Mouse (Mus musculus): ENCODE measurements around the gene Rps3. TPM values are rescaled to one million over a fixed set of nuclear protein-coding genes. Genes with fewer than 3 reads are reported as not detected.

Gene Rps3
- total RNA-seq, 1 experiment from 2014 or later = 2,134 TPM

DNA sequence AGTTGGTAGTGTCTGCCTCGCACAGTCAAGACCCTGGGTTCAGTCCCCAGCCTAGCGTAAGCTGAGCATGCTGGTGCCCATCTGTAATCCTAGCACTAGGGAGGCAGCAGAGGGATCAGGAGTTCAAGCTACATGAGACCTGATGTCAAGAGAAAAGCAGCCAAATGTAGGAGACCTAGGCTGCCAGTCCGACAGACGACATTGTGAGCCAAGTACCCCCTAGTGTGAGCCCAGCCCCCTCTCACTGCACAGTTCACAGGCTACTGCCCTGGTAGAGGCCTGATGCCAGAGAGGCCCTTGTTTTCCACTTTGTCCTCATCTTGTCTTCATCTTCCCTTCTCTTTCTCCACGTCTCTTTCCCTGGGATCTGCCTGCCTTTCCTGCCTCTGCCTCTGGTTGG lies 36.2 kb downstream of the Rps3 start:
- no peak for ATAC-seq (replicated peaks; ENCODE audit: low read depth, poor library complexity, severe bottlenecking)

DNA sequence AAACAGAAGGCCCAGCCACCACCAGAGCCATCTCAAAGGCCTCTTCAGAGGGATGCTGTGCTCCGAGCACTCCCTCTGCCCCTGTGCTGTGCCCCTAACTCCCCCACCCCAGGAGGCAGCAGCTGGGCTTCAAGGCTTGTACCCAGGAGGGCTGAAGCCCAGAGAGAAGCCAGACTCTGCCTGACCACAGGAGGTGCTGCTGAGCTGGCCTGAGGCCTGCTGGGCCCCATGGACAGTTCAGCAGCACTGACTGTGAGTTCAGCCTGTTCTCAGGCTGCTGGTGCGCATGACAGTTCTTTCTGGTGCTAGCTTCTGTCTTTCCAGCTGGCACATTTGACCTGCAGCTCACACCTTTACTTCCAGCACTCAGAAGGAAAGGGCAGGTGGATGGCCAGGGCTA lies 37.7 kb downstream of the Rps3 start:
- no peak for ATAC-seq (replicated peaks; ENCODE audit: low read depth, poor library complexity, severe bottlenecking)

DNA sequence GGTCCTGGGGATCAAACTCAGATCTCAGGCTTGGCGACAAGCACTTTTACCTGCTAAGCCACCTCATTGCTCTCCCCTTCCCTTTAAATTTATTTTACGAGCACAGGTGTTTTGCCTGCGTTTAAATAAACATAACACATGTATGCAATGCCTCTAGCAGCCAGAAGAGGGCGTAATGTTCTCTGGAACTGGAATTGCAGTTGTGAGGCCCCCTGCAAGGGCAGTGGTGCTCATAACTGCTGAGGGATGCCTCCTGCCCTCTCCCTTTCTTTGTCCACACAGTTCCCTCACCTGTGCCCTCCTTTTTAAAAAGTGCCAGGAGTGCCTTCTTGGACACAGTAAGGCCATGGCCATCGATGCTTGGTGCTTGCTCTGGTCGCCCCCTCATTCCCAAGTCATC lies 39.5 kb downstream of the Rps3 start:
- 0 out of 2 replicates have a peak, but pooled peaks have one; percentile 39 for ATAC-seq (replicated peaks; ENCODE audit: low read depth, poor library complexity, severe bottlenecking)

DNA sequence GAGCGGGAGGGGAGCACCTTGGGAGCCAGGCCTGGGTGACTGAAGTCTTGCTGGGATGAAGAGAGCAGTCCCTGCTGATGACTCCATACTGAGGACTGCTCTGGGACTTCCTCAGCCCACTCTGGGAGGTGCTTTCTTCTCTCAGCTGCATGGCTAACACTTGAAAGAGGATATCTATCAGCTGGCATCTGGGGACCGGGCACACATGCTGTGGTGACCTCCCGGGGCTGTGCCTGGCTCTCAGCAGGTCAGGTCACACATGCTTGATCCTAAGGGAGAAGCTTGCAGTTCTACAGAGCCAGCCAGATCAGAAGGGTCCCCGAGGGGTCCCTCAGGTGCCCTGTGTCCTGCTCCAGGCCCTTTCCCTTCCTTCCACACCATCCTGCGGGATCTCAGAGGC lies 40.4 kb downstream of the Rps3 start:
- ATAC-seq (replicated peaks; ENCODE audit: low read depth, poor library complexity, severe bottlenecking) = no peak

DNA sequence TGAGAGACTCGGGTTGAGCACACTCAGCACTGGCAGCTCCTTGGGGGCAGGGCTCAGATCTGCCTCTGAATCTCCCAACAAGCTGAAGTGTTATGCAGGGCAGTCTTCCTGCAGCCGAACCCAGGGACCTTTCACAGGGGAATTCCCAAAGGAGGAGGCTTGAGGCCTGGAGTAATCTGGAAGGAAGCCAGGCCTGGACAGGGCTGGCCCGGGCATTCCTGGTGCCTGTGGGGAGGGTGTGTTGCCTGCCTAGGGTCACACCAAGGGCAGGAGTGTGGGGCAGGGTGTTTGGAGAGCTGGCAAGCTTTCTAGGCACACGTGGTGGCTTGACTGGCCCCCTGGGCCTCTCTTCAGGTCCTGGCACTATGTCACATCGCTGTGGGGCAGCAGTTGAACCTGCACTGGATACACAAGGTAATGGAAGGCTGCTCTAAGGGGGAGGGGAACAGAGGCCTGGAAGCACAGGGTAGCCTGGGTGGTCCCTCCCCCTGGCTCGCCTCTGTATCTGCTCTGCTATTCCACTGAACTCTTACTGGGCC lies 41.9 kb downstream of the Rps3 start:
- ATAC-seq (replicated peaks; ENCODE audit: low read depth, poor library complexity, severe bottlenecking) = no peak

DNA sequence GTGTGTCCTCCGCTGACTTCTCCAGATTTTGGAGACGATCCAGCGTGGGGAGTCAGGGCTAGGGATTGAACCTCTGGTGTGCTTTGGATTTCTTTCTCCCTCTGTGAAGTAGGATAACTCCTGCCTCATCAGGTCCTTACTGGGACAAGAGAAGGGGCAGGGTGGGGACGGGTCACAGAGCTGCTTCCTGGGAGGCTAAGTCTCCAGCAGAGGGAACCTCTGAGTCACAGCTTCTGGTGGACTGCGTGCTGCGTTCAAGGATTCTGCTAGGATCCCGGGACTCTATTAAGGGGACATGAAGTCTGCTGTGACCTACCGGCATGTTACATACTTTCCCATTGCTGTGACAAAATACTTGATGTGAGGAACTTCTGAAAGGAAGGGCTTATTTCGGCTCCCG lies 44.7 kb downstream of the Rps3 start:
- ATAC-seq (replicated peaks; ENCODE audit: low read depth, poor library complexity, severe bottlenecking) = no peak

DNA sequence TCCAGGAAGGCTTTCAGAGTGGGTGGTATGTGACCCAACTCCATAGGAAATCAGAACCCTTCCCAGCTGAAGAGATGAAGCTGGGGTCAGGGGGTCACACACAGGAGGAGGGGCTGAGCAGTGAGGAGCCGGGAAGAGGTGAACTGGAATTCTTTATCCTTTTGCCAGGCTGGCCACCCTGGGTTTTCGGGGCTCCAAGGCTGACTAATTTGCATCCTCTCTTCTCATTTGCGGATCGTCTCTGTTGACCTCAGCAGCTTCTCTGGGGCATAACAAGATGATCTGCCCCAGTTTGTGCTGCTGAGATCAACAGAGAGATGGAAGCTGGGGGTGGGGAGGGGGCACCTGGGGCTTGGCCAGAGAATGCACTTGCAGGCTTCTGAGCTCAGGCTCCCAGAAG lies 47.0 kb downstream of the Rps3 start:
- ATAC-seq (replicated peaks; ENCODE audit: low read depth, poor library complexity, severe bottlenecking) = no peak

DNA sequence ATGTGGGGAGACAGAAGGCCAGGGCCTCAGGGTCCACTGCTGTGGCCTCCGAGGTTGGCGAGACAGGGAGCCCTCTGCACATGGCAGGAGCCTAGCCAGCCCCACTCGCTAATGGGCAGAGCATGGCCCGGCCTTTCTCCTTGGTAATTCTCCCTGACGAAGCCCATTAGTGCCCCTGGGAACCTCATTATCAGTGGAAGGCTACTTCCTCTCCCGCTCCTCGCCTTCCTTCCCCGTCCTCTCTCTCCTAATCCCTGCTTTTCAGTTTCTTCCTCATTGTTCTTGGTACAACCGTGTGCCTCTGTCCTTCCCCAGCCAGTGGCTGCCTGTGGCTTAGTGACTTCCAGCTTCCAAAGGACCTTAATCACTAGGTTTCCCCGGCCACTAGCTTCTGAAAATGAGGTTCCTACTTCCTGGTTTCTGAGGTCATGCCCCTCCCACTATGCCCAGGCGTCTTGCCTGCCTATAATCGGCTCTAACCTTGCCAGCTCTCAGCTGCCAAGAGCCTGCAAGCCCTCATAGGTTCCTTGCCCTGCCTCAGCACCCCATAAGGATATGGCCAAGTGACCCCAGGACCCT lies 48.8 kb downstream of the Rps3 start:
- ATAC-seq (replicated peaks; ENCODE audit: low read depth, poor library complexity, severe bottlenecking) = peak; percentile 71

DNA sequence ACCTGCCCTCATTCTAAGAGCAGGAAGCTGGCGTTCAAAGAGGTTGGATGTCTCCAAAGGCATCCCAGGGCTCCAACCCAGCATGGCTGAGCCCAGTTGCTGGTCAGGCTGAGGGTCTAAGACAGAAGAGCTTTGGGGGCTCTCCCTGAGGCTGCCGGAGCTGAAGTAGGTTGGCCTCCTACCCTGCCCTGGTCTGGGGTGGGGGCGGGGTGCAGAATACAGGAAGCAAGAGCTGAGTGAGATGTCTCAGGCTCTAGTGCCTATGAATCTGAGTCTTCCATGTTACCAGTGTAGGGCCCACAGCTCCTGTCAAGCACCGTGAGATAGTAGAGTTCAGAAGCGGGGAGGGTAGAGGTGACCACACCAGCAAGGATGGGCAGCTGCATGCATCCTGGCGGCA lies 50.7 kb downstream of the Rps3 start:
- ATAC-seq (replicated peaks; ENCODE audit: low read depth, poor library complexity, severe bottlenecking) = no peak

DNA sequence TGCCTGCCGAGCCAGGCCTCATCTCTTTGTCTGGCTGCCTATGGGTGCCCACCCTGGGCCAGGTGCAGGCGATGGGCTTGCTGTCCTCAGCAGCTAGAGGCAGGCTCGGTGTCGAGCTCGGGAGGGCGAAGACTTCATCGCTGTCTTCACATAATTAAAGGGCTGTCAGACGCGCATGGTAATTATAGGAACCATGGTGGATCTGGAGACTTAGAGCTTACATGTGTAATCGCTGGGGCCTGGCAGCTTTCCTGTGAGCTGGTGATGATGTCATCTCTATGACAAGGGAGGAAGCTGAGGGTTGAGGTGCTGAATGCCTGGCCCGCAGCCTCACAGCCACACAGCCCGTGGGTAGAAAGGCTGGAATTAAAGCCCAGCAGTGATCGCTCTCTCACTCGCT lies 51.3 kb downstream of the Rps3 start:
- ATAC-seq (replicated peaks; ENCODE audit: low read depth, poor library complexity, severe bottlenecking) = peak; percentile 55

DNA sequence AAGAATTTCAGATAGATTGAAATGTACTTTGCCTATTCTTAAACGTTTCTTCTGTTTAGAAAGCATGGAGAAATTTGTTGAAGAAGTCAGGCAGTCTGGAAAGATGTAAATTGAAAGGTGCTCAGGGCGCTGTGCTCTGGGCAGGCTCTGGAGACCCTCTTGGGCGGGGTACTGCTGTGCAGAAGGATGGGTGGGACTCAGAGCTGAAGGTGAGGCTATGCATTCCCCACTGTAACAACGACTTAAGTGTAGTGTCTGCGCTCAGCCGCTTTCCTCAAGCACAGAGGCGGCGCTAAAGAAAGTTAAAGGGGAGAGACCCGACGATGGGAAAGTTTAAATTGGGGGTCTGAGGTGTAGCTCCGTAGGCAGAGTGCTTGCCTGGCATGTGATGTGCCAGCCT lies 53.3 kb downstream of the Rps3 start:
- no peak for ATAC-seq (replicated peaks; ENCODE audit: low read depth, poor library complexity, severe bottlenecking)

DNA sequence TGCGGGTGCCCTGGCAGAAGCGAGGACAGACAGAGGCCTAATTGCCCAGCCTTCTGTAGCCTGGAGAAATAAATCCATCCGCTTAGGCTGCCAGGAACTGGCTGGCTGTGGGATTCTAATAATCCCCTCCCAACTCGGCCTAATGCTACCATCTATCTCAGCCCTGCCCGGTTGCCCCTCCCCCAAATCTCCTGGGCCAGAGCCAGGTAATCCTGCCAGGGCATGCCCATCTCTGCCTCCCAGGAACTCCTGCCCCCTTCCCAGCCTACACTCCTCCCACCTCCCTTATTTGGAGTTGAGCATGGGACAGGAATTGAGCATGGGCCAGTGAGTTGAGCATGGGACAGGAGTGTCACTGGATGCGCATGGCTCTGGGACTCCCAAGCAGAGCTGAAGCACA lies 53.8 kb downstream of the Rps3 start:
- ATAC-seq (replicated peaks; ENCODE audit: low read depth, poor library complexity, severe bottlenecking) = no peak

DNA sequence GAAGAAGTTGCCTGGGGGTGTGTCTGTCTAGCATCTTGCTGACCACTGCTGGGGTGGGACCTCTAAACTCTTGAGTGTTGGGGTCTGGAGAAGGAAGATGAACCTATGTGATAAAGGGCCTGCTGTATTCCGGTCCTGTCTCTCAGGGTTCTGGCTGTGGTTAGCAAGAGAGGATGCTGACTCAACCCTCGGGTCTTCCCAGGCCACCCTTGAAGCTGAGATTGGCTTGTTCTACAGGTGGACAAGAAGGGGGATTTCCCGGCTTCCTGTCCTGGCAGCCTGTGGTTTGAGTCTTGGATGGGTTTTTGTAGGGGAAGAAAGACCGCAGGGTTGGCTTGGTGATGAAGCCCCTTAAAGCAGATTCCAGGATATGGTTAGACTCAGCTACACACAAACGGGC lies 54.7 kb downstream of the Rps3 start:
- ATAC-seq (replicated peaks; ENCODE audit: low read depth, poor library complexity, severe bottlenecking) = peak; percentile 46

DNA sequence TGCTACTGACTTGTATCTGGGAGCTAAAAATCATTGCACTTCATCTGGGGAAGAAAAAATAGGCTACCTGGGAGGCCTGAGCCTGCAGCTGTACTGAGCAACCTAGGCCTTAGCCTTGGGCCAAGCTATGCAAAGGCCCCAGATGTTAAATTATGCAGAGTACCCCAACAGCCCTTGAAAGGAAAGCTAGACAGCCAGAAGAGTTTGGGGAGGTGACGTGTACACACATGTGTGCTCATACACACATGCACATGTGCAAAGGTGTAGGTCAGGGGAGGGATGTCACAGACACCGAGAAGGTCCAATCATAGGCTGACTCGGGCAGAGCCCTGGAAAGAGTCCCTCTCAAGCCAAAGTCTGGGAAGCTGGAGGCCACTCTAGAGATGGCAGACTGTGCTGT lies 55.6 kb downstream of the Rps3 start:
- ATAC-seq (replicated peaks; ENCODE audit: low read depth, poor library complexity, severe bottlenecking) = no peak

Other genes starting within 250 kb of the Rps3 start
- 0.46 TPM in 1 of 2 replicates, not detected in the other for gene Mogat2, start 245.1 kb downstream of the Rps3 start, total RNA-seq (2017)
- not detected in 2 replicates for gene Map6, start 216.3 kb downstream of the Rps3 start, total RNA-seq (2017)
- 0.14 TPM in 1 of 2 replicates, not detected in the other for gene Serpinh1, start 130.5 kb downstream of the Rps3 start, total RNA-seq (2017)
- gene Gdpd5, start 102.3 kb downstream of the Rps3 start, total RNA-seq (2017) = not detected in 2 replicates
- gene Klhl35, start 17.7 kb downstream of the Rps3 start, total RNA-seq (2017) = not detected in 2 replicates
- gene Arrb1, start 51.7 kb upstream of the Rps3 start, total RNA-seq (2017) = 45.4 and 48.7 TPM in 2 replicates
- 0.34 TPM in 1 of 2 replicates, not detected in the other for gene Tpbgl, start 143.4 kb upstream of the Rps3 start, total RNA-seq (2017)
- gene Slco2b1, start 227.6 kb upstream of the Rps3 start, total RNA-seq (2017) = 0.09 and 0.53 TPM in 2 replicates
- gene Olfr520, start 246.5 kb upstream of the Rps3 start, total RNA-seq (2017) = not detected in 2 replicates